Mouse (Mus musculus): ENCODE data around the gene Pik3c2b. TPM values are rescaled to one million over a fixed set of nuclear protein-coding genes. Genes with fewer than 3 reads are reported as not detected.
A peak's percentile ranks its signal among the peaks of the same experiment; 100 is the strongest.

Gene Pik3c2b
- polyA plus RNA-seq, 1 experiment, result 1.8 TPM

DNA sequence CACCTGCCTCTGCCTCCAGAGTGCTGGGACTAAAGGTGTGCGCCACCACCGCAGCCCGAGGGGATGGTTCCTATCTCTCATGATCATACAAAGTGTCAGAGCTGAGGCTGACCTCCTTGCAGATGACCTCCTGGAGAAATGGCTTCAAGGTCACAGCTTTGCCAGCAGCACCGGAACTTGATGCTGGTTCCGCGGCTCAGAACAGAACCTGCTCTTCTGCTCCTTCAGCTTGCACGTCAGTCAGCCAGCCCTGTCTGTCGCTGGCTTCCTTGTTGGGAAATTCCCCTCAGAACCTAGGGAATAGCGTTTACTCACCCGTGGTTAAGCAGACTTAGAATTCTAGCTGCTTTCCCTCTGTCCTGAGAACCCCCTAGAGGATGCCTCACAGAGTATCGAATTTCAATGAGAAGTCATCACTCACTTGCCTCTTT, 4.5 kb downstream of the Pik3c2b start:
- TF ChIP-seq POLR2A (IDR thresholded peaks at IDR 0.05; ENCODE audit: insufficient read length, low read depth) (no peak), TCF3 (IDR thresholded peaks at IDR 0.05; ENCODE audit: insufficient read length, low read depth) (no peak), CEBPB (IDR thresholded peaks at IDR 0.05; ENCODE audit: insufficient read depth, poor library complexity, severe bottlenecking) (no peak), SRF (IDR thresholded peaks at IDR 0.05; ENCODE audit: control insufficient read depth, insufficient read length, low read depth) (no peak), MAX (IDR thresholded peaks at IDR 0.05; ENCODE audit: low read depth) (no peak), MYOG (IDR thresholded peaks at IDR 0.05; ENCODE audit: control insufficient read depth in 1 of 3, insufficient read depth in 1 of 3, insufficient read length in 2 of 3, low read depth in 2 of 3) (no peak), MYOD1 (IDR thresholded peaks at IDR 0.05; ENCODE audit: control insufficient read depth in 1 of 3, insufficient read length in 2 of 3, low read depth in 2 of 3) (no peak), TCF12 (IDR thresholded peaks at IDR 0.05; ENCODE audit: insufficient read depth, poor library complexity, severe bottlenecking) (no peak)
- H3K4me2 ChIP-seq (ENCODE audit: low read depth), result no peak overlapping the region
- H3ac ChIP-seq (ENCODE audit: control insufficient read depth, insufficient read length), result no peak overlapping the region
- H3K79me2 ChIP-seq (ENCODE audit: control insufficient read depth, insufficient read depth), result no peaks in the 10 kb centered on the region
- no peaks in the 10 kb centered on the region for H3K27me3 ChIP-seq (ENCODE audit: control insufficient read depth, insufficient read depth, insufficient read length)
- H3K4me3 ChIP-seq, result no peak overlapping the region
- no peaks in the 10 kb centered on the region for H3K36me3 ChIP-seq (ENCODE audit: control insufficient read depth, insufficient read depth)

DNA sequence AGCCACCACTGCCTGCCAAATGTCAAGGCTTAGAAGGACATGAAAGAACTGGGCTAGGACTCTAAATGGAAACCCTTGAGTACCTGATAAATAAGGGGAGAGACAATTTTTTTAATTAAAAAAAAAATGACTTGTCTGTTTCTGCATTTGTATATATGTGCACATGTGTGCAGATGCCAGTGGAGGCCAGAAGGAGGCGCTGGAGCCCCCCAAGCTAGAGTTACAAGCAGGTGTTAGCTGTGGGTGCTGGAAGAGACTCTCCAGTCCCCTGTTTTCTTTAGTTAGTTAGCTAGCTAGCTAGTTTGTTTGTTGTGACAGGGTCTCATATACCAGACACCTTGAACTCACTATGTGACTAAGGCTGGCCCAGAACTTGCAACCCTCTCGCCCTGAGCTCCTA, 6.4 kb downstream of the Pik3c2b start:
- TF ChIP-seq USF1 (IDR thresholded peaks at IDR 0.05; ENCODE audit: low read depth) (no peak), POLR2A (IDR thresholded peaks at IDR 0.05; ENCODE audit: insufficient read length, low read depth) (no peak), POLR2AphosphoS2 (IDR thresholded peaks at IDR 0.05; ENCODE audit: insufficient read length, low read depth) (no peak)
- Histone ChIP-seq H3K4me3 (no peak overlapping the region), H3K36me3 (ENCODE audit: control insufficient read depth, insufficient read depth) (no peaks in the 10 kb centered on the region), H3K27me3 (ENCODE audit: control insufficient read depth, insufficient read depth, insufficient read length) (no peaks in the 10 kb centered on the region), H3K4me2 (ENCODE audit: low read depth) (no peak overlapping the region), H3ac (ENCODE audit: control insufficient read depth, insufficient read length) (no peak overlapping the region), H3K79me2 (ENCODE audit: control insufficient read depth, insufficient read depth) (no peaks in the 10 kb centered on the region)

DNA sequence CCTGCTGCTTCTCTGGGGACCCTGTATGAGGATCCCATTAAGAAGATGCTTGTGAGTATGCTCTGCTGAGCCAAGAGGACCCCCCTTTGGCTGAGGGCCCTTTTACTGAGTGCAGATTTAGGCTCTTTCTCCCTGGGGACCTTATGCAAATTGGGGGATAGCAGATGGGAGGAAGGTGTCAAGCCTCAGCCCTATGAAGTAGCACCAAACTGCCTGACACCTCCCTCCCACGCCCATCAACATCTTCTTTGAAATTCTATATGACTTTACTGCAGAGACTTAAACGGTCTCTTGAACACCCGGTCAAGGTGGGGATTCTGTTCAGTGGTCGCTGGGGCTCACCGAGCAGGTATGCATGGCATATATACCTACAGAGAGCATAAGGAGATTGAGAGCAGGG, 7.6 kb downstream of the Pik3c2b start:
- no peaks in the 10 kb centered on the region for H3K79me2 ChIP-seq (ENCODE audit: control insufficient read depth, insufficient read depth)
- H3K4me2 ChIP-seq (ENCODE audit: low read depth), result no peak overlapping the region
- no peak overlapping the region for H3ac ChIP-seq (ENCODE audit: control insufficient read depth, insufficient read length)
- H3K4me3 ChIP-seq, result no peak overlapping the region
- H3K36me3 ChIP-seq (ENCODE audit: control insufficient read depth, insufficient read depth), result no peaks in the 10 kb centered on the region
- no peaks in the 10 kb centered on the region for H3K27me3 ChIP-seq (ENCODE audit: control insufficient read depth, insufficient read depth, insufficient read length)
- TF ChIP-seq POLR2AphosphoS2 (IDR thresholded peaks at IDR 0.05; ENCODE audit: insufficient read length, low read depth) (no peak), POLR2A (IDR thresholded peaks at IDR 0.05; ENCODE audit: insufficient read length, low read depth) (no peak), MYOG (IDR thresholded peaks at IDR 0.05; ENCODE audit: control insufficient read depth in 1 of 3, insufficient read depth in 1 of 3, insufficient read length in 2 of 3, low read depth in 2 of 3) (no peak), E2F4 (IDR thresholded peaks at IDR 0.05; ENCODE audit: insufficient read depth) (no peak), MYOD1 (IDR thresholded peaks at IDR 0.05; ENCODE audit: control insufficient read depth in 1 of 3, insufficient read length in 2 of 3, low read depth in 2 of 3) (no peak), MAX (IDR thresholded peaks at IDR 0.05; ENCODE audit: low read depth) (no peak)

DNA sequence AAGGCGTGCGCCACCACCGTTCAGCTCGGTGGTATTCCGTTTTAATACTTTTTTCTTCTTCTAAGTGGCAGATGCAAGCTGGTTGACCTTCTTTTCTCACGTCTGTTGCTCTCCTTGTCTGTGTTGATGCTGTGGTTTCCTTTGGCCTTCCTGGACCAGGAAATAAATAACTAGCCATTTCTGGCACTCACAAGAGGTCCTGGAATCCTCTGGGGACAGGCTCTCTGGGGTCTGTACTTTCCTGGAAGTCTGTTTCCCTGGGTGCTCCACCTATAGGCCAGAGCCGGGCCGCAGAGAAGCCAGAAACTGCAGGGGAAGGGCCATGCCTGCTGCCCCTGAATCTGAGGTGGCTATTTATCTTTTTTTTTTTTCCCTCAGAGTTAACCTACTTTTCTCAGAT, 8.9 kb downstream of the Pik3c2b start:
- Histone ChIP-seq H3K27me3 (ENCODE audit: control insufficient read depth, insufficient read depth, insufficient read length) (no peaks in the 10 kb centered on the region), H3K4me3 (no peak overlapping the region), H3K4me2 (ENCODE audit: low read depth) (no peak overlapping the region), H3ac (ENCODE audit: control insufficient read depth, insufficient read length) (no peak overlapping the region), H3K79me2 (ENCODE audit: control insufficient read depth, insufficient read depth) (no peaks in the 10 kb centered on the region), H3K36me3 (ENCODE audit: control insufficient read depth, insufficient read depth) (no peaks in the 10 kb centered on the region)
- TF ChIP-seq MYOD1 (IDR thresholded peaks at IDR 0.05; ENCODE audit: control insufficient read depth in 1 of 3, insufficient read length in 2 of 3, low read depth in 2 of 3) (no peak), MYOG (IDR thresholded peaks at IDR 0.05; ENCODE audit: control insufficient read depth in 1 of 3, insufficient read depth in 1 of 3, insufficient read length in 2 of 3, low read depth in 2 of 3) (no peak), TCF3 (IDR thresholded peaks at IDR 0.05; ENCODE audit: insufficient read length, low read depth) (no peak), POLR2A (IDR thresholded peaks at IDR 0.05; ENCODE audit: insufficient read length, low read depth) (no peak), CEBPB (IDR thresholded peaks at IDR 0.05; ENCODE audit: insufficient read depth, poor library complexity, severe bottlenecking) (no peak), E2F4 (IDR thresholded peaks at IDR 0.05; ENCODE audit: insufficient read depth) (no peak), TCF12 (IDR thresholded peaks at IDR 0.05; ENCODE audit: insufficient read depth, poor library complexity, severe bottlenecking) (no peak), SRF (IDR thresholded peaks at IDR 0.05; ENCODE audit: control insufficient read depth, insufficient read length, low read depth) (no peak), REST (IDR thresholded peaks at IDR 0.05; ENCODE audit: insufficient read depth, insufficient read length) (no peak), POLR2AphosphoS2 (IDR thresholded peaks at IDR 0.05; ENCODE audit: insufficient read length, low read depth) (no peak), USF1 (IDR thresholded peaks at IDR 0.05; ENCODE audit: low read depth) (no peak), MAX (IDR thresholded peaks at IDR 0.05; ENCODE audit: low read depth) (no peak)

DNA sequence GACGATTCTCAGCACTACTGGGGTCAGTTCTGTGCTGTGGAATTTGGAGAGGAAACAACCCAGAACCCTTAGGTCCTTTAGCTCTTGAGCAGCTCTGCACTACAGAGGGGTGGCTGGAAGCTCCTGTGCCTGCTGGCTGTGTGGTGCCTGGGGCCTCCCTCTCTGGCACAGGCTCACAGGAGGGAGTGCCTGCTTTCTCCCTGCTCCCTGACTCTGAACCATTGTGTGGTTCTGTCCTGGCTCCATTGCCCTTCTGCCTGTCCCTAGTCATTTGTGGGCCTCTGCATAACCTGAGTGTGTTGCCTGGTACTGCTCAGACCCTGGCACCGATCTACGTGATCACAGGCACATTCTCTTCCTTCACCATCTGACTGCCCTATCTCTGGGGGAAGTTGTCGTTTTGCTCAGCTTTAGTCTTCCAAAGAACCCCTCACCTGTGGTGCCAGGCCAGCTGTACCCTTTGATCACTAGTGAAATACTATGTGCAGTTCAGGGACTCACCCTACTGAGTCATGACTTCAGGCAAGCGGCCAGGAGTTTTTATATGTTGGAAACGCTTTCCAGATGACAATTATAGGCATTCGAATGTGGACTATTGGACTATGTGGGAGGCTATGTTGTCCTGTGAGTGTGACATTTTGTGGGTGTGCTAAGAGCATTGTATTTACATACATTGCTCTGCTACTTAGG, 12.0 kb downstream of the Pik3c2b start:
- H3ac ChIP-seq (ENCODE audit: control insufficient read depth, insufficient read length), result no peak overlapping the region
- H3K27me3 ChIP-seq (ENCODE audit: control insufficient read depth, insufficient read depth, insufficient read length), result no peaks in the 10 kb centered on the region
- no peaks in the 10 kb centered on the region for H3K36me3 ChIP-seq (ENCODE audit: control insufficient read depth, insufficient read depth)
- H3K4me3 ChIP-seq, result no peak overlapping the region
- no peaks in the 10 kb centered on the region for H3K79me2 ChIP-seq (ENCODE audit: control insufficient read depth, insufficient read depth)
- peak overlapping the region; percentile 63 for H3K4me2 ChIP-seq (ENCODE audit: low read depth)
- peak in 2 of 3 experiments; percentile 11 to 51 for TF ChIP-seq MYOD1 (IDR thresholded peaks at IDR 0.05; ENCODE audit: control insufficient read depth in 1 of 3, insufficient read length in 2 of 3, low read depth in 2 of 3)
- peak in 1 of 3 experiments; percentile 6 for TF ChIP-seq MYOG (IDR thresholded peaks at IDR 0.05; ENCODE audit: control insufficient read depth in 1 of 3, insufficient read depth in 1 of 3, insufficient read length in 2 of 3, low read depth in 2 of 3)
- no peak for TF ChIP-seq POLR2A (IDR thresholded peaks at IDR 0.05; ENCODE audit: insufficient read length, low read depth)

All from myocyte (in vitro differentiated cells).